Mouse (Mus musculus): Measurements from ENCODE around the gene Tns2. TPM values are rescaled to one million over a fixed set of nuclear protein-coding genes. Genes with fewer than 3 reads are reported as not detected.
A peak's percentile ranks its signal among the peaks of the same experiment; 100 is the strongest.
"Not testable (repeated sequence)": the region's sequence is repeated elsewhere in the genome, so short reads cannot be mapped to it uniquely, and the experiment has no call there.

Tns2 gene
- 3.6 and 4.0 TPM in 2 replicates for total RNA-seq (2017)

DNA sequence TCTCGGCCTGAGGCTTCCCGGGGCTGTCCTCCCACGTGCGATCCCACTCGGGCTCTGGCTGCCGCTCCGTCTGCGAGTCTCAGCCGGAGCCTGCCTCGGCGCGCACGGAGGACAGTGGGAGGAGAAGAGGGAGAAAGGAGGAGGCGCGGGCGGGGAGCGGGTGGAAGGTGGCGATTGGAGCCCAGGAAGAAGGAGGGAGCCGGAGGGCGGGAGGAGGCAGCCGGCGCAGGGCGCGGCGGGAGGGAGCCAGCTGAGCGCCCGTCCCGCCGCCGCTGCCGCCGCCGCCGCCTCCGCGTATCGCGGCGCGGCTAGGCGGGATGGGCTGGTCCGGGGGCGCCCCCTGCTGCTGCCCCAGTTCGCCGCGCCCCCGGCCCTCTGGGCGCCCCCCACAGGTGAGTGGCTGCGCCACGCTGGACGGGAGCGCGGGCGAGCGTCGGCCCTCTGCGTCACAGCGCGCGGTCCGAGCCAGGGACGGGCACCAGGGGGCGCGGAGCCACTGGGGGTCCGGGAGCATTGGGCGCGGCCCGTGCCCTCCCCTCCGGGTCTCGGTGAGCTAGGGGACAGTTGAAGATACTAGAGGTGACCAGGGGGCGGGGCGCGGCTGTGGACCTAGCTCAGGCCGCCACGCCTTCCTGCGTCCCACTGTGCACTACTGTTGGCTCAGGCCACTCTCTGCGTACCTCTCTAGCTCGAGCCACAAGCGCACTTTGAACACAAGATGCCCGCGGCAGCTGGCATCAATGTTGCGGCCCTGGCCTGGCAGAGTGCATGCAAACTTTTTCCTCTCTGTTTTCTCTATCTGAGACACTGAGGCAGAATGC, at the start of gene Tns2:
Gene Tns2 (plus strand): TSS at position 253 of the 821 bp plus-strand sequence.
- peak in 1 of 2 experiments; percentile 40; a peak in 2 of 4 replicates for ATAC-seq (replicated peaks in 1 of 2; ENCODE audit: insufficient read depth in 1 of 2, low FRiP score in 2 of 2, low TSS enrichment in 1 of 2, low read depth in 1 of 2, poor library complexity in 2 of 2, severe bottlenecking in 2 of 2)

DNA sequence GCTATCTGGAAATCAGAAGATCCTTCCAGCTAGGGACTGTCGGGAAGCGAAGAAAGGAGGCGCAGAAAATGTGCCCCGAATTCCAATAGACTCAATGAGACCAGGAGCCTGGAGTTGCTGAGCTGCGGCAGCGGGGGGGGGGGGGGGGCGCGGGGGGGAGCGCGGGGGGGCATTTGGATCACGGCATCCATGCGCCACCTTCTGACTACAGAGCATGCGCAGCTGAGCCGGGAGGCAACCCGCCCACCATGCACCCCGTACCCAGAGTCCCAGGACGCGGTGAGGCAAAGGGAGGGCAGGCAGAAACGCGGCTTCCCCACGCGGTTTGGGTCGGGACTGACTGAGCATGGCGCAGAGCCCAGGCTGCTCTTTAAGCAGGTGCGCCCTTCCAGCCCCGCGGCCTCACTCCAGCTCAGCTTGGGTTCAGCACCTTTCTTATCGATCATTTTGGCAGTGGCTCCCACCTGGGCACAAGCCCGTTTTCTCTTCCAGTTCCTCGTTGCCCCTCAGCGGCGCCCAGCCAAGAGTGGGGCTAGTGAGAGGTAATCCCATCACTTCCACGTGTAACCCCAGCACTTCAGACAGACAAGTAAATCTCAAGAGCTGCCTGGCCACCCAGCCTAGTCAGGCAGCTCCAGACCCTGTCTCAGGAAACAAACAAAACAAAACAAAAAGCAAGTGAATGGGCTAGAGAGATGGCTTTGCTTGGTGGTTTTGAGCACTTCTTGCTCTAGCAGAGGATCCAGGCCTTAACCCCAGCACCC, 48.1 kb upstream of the Tns2 start:
- peak; percentile 81 to 82 for ATAC-seq (replicated peaks in 1 of 2; ENCODE audit: insufficient read depth in 1 of 2, low FRiP score in 2 of 2, low TSS enrichment in 1 of 2, low read depth in 1 of 2, poor library complexity in 2 of 2, severe bottlenecking in 2 of 2)

DNA sequence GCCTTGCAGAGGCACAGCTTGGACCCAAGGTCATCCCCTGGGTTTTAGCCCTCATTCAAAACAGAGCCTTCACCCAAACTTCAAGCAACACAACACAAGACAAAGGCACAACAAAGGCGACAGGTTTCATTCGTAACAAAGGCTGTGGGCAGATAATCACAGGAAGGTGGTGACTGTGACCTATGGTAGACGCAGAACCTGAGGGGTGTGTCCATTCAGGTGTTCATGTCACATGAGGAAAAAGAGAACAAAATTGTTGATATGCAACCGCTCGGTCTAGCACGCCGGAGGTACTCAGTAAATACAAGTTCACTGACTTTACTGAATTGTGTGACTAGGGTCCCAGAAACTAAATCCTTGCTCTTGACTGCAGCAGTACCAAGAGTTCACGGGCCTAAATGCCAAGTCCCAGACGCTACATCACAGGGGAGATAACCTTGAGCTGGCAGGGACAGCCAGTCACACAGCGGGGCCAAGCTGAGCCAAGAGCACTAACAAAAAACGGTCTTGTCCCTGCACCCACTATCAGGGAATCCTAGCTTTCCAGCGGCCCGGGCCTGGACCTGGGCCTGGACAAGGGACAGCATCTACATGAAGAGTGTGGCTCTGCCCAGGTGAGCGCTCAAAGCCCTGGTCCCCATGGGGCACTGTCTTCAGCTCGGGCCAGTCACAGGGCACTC, 43.6 kb upstream of the Tns2 start:
- ATAC-seq (replicated peaks in 1 of 2; ENCODE audit: insufficient read depth in 1 of 2, low FRiP score in 2 of 2, low TSS enrichment in 1 of 2, low read depth in 1 of 2, poor library complexity in 2 of 2, severe bottlenecking in 2 of 2), result no peak

DNA sequence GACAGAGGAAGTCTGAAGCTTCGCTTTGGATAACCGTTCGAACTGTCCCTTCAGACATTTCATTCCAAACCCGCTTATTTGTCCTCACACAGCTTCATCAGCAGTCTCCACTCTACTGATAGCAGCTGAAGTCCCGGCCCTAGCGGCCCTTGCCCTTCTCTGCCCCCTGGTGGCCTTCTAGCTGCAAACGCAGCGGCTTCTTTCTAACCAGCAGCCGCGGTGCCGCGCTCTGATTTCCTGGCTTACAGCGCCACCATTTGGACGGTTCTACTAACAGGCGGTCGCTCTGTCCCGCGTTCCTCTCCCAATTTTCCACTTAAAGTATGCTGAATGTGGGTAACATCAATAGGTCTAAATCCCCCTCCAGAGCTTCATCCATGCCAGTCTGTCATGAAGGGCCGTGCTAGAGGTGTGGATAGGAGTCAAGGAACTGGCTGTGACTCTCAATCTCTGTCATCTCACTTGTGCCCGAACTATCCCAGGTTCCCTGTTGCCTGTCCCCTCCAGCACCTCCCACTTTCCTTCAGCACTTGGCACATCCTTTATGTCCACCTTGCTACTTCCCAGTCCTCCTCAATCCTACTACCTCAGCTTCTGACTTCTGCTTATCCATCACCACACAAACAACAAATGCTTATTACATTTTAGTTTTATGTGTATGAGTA, 34.4 kb upstream of the Tns2 start:
- ATAC-seq (replicated peaks in 1 of 2; ENCODE audit: insufficient read depth in 1 of 2, low FRiP score in 2 of 2, low TSS enrichment in 1 of 2, low read depth in 1 of 2, poor library complexity in 2 of 2, severe bottlenecking in 2 of 2), result peak; percentile 96 to 97

DNA sequence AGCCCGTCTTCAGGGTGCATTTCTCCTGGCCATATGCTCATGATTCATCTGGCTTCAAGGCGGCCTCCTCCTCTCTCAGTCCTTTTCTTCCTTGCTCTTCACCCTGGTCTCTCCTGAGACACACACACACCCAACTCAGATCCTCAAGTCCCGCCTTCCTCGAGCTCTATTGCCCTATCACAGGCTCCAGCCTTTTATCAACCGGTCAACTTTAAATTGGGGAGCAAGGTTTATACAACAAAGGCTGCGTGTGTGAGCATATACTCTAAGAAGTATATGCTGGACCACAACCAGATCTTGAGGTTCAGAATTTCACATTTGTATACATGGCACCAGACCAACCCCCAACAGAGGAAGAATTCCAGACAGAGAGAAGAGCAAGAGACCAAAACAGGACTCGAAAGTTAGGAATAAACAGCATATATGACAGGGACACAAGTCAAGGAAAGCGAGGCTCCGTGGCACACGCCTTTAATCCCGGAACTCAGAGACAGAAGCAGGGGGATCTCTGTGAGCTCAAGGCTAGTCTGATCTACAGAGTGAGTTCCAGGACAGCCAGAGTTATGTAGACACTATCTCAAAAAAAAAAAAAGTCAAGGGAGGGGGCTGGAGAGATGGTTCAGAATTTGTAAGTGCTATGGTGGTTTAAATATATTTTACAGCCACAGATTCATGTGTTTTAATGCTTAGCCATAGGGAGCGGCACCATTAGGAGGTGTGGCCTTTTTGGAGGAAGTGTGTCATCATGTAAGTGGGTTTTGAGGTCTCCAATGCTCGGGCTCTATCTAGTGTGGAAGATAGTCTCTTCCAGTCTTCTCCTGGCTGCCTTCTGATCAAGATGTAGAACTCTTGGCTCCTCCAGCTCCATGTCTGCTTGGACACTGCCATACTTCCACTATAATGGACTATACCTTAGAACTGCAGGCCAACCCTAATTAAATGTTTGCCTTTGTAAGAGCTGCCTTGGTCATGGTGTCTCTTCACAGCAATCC, 29.4 kb upstream of the Tns2 start:
- no peak for ATAC-seq (replicated peaks in 1 of 2; ENCODE audit: insufficient read depth in 1 of 2, low FRiP score in 2 of 2, low TSS enrichment in 1 of 2, low read depth in 1 of 2, poor library complexity in 2 of 2, severe bottlenecking in 2 of 2)

DNA sequence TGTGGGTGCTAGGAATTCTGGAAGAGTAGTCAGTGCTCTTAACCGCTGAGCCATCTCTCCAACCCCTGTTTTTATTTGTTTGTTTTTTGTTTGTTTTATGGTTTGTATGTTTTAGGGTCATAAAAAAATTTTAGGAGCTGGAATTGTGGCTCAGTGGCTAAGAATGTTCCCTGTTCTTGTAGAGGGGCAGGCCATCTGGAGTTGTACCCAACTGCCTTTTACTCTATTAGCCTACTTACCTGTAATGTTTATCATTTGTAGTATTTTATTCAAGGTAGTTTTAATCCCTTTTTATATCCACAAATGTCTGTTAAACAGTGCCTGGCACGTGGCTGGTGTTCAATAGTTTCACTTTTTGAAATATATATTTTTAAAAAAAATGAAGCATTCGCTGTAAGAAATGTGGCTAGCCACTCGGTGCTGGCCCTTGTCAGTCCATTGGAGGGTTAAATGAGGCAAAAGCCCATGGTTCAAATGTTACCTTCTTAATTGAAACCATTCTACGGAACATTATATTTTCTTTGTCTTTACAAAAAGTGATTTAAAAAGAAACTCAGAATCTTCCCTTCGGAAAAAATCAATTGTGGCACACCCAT, 27.2 kb upstream of the Tns2 start:
- ATAC-seq (replicated peaks in 1 of 2; ENCODE audit: insufficient read depth in 1 of 2, low FRiP score in 2 of 2, low TSS enrichment in 1 of 2, low read depth in 1 of 2, poor library complexity in 2 of 2, severe bottlenecking in 2 of 2), result no peak

DNA sequence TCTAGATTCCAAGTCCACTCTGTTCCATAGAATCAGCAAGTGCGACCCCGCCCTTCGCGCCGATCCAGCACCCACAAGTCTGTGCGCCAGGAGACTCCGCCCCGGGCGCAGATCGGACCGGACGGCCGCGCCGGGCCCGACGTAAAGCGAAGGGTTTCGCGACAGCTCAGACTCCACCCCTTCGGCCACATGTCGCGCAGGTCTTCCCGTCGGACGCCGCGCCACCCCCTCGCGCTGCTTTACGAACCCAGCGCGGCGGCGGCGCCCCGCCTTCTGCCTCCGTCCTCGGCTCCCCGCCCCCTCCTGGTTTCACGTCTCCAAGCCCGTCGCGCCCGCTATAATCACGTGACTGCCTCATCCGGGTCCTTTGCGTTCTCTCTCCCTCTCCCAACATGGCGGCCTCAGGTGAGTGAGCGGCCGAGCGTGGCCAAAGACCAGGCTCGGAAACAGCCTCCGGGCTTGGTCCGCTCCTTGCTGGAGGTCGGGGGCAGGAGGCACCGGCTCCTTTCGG, 26.6 kb upstream of the Tns2 start, which contains the start of gene Eif4b:
Gene Eif4b (plus strand): TSS at position 215 of the 511 bp plus-strand sequence.
- ATAC-seq (replicated peaks in 1 of 2; ENCODE audit: insufficient read depth in 1 of 2, low FRiP score in 2 of 2, low TSS enrichment in 1 of 2, low read depth in 1 of 2, poor library complexity in 2 of 2, severe bottlenecking in 2 of 2), result peak; percentile 90 to 94

DNA sequence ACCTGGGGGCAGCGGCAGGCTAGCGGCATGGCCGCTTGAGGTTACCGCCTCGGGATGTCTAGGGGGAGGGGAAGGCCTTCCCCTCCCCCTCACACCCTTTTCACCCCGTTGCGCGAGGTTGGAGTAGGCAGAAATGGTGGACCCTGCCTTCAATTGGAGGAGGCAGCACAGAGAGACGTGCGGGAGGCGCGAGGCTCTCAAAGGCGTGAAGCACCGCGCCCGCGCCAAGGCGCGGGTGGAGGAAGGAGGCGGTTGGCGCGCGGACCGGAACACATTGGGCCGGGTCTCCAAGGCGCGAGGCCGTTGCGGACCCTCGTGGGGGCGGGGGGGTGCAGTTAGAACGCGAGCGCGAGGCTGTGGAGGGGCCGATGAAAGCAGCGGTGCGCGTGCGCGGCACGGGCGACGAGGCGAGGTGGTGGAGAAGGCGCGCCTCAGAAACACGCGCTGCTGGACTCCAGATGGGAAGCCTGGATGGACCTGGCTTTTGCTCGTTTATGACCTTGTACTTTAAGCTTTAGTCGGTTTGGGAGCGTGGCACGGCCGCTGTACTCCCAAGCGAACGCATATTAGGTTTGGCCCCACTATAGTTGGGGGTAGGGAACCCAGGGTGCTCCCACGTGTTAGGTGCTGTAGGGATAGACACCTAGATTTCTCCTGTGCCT, 26.0 kb upstream of the Tns2 start:
- ATAC-seq (replicated peaks in 1 of 2; ENCODE audit: insufficient read depth in 1 of 2, low FRiP score in 2 of 2, low TSS enrichment in 1 of 2, low read depth in 1 of 2, poor library complexity in 2 of 2, severe bottlenecking in 2 of 2), result peak in 1 of 2 experiments; percentile 25; a peak in 1 of 4 replicates

DNA sequence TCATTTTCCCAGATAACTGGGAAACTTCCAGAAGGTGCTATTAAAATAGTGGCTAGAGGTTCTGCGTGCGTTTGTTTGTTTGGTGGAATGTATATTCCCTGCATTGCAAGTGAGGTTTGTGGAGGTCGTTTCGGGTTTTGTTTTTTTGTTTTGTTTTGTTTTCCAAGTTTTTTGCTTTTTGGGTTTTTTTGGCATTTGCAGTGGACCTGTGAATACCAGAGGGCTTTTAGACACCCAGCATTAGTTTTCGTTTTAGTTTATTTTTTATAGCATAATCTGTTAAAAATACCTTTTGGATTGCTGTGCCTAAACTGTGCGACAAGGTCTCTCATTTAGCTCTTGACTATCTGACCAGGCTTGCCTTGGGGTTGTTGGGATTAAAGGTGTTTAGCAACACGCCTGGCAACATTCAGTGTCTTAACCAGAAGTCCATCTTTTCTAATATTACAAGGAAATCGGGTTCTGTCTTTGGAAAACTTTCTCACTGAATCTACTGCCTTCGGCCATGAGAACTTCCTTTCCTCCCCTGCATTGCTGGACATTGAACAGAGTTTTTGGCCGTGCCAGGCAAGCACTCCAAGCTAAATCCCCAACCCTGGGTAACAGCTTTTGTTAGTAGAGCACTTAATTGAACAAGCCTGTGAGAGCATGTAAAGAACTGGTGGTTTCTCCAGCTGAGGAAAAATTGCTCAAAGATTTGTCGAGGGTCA, 25.2 kb upstream of the Tns2 start:
- ATAC-seq (replicated peaks in 1 of 2; ENCODE audit: insufficient read depth in 1 of 2, low FRiP score in 2 of 2, low TSS enrichment in 1 of 2, low read depth in 1 of 2, poor library complexity in 2 of 2, severe bottlenecking in 2 of 2), result no peak

DNA sequence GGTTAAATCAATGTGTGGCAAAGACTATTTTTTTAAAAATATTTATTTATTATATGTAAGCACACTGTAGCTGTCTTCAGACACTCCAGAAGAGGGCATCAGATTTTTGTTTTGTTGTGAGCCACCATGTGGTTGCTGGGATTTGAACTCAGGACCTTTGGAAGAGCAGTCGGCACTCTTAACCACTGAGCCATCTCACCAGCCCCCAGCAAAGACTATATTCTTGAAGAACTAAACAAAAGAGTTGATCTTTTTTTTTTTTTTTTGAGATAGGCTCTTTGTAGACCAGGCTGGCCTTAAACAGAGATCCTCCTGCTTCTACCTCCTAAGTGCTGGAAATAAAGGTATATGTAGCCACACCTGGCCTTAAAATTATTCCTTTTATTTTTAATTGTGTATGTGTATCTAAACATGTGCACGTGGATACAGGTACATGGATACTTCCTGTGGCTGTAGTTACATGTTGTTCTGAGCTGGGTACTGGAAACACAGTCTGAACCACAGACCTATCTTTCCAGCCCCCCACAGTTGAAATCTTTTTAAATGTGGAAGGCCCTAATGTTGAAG, 23.0 kb upstream of the Tns2 start:
- ATAC-seq (replicated peaks in 1 of 2; ENCODE audit: insufficient read depth in 1 of 2, low FRiP score in 2 of 2, low TSS enrichment in 1 of 2, low read depth in 1 of 2, poor library complexity in 2 of 2, severe bottlenecking in 2 of 2), result no peak

DNA sequence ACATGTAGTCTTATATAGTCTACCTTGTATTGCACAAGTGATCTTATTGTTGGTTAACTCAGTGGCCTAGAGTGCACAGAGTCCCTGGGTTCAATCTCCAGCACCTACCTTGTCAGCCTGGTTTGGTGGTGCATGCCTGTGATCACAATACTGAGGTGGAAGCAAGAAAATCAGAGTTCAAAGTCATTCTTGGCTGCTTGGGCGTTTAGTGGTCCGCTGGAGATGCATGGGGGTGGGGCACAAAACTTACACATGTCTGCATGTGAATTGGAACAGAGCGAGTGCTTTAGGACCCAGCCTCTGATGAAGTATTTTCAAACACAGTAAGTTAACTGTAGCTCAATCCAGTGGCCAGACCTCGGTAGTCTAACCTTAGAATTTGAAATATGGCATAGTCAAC, 21.0 kb upstream of the Tns2 start:
- no peak for ATAC-seq (replicated peaks in 1 of 2; ENCODE audit: insufficient read depth in 1 of 2, low FRiP score in 2 of 2, low TSS enrichment in 1 of 2, low read depth in 1 of 2, poor library complexity in 2 of 2, severe bottlenecking in 2 of 2)

DNA sequence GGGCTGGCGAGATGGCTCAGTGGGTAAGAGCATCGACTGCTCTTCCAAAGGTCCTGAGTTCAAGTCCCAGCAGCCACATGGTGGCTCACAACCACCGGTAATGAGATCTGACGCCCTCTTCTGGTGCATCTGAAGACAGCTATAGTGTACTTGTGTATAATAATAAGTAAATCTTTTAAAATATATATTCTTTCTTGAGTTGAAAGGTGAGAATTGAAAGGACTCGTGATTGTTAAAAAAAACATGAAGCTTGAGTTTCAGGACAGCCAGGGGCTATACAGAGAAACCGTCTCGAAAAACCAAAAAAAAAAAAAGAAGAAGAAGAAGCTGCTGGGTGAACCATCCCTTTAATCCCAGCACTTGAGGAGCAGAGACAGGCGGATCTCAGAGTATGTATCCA, 20.3 kb upstream of the Tns2 start:
- not testable (repeated sequence) for ATAC-seq (replicated peaks in 1 of 2; ENCODE audit: insufficient read depth in 1 of 2, low FRiP score in 2 of 2, low TSS enrichment in 1 of 2, low read depth in 1 of 2, poor library complexity in 2 of 2, severe bottlenecking in 2 of 2)

DNA sequence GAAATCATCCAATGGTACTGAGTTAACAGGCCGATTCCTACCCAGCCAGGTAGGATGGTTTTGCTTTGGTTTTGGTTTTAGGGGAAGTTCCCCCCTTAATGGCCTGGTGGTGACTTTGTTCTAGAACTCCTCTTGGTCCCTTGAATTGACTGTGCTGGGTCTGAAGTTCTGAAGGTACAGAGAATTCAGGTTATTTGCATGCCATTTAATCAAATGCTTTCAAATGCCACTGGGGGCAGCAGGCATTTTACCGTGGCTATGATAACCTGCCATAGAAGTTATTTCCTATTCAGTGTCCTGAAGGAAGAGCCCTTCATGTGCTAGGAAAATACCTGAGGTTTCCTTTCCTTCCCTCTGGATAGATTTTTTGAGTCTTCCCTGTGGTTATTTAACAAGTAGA, 19.8 kb upstream of the Tns2 start:
- no peak for ATAC-seq (replicated peaks in 1 of 2; ENCODE audit: insufficient read depth in 1 of 2, low FRiP score in 2 of 2, low TSS enrichment in 1 of 2, low read depth in 1 of 2, poor library complexity in 2 of 2, severe bottlenecking in 2 of 2)

DNA sequence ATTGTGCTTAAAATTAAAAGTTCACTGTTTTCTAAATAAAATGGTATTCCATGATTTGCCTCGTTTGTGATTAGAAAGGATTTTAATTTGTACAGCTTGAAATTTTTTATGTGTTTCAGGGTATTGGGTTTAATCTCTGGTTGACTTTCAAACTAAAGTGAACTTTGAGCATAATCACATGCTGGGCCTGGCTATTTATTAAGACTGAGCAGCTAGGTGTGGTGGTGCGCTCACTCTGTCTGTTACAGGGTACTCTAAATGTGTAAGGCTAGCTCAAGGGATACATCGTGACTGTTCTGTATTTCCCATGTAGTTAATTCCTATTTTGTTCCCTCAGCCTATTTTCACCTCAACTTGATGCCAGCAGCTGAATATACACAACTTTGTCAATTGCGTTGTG, 18.1 kb upstream of the Tns2 start:
- no peak for ATAC-seq (replicated peaks in 1 of 2; ENCODE audit: insufficient read depth in 1 of 2, low FRiP score in 2 of 2, low TSS enrichment in 1 of 2, low read depth in 1 of 2, poor library complexity in 2 of 2, severe bottlenecking in 2 of 2)

DNA sequence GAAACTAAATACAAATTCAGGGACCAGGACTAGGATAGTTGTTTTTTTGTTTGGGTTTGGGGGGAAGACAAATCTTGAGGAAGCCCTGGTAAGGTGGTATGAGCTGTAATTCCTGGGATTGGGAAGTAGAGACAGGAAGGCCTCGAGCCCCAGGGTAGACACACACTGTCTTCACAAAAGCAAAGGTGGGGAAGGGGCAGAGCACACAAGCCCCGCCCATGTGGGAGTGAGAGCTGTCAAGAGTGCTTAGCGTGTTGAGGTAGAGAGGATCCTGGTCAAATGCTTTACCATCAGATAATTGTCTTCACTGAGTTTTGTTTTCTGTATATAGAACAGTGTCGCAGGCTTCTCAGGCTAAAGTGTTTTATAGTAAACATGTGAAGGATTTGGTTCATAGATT, 17.2 kb upstream of the Tns2 start:
- no peak for ATAC-seq (replicated peaks in 1 of 2; ENCODE audit: insufficient read depth in 1 of 2, low FRiP score in 2 of 2, low TSS enrichment in 1 of 2, low read depth in 1 of 2, poor library complexity in 2 of 2, severe bottlenecking in 2 of 2)

All from hematopoietic stem cell, adult 5-6 weeks (primary cell).